ENCODE assay signal across 8 mouse cellular contexts in genomic region chr5:72203028-72203733, GRCm38 (mm10). TPM values are rescaled to one million over a fixed set of nuclear protein-coding genes. Genes with fewer than 3 reads are reported as not detected.
A peak's percentile ranks its signal among the peaks of the same experiment; 100 is the strongest.
DNase-seq lines count a peak whose midpoint lies in the region; ATAC-seq lines count a peak whose summit lies in the region.

No protein-coding gene starts in this region.

- H3K4me1 ChIP-seq in hindbrain, embryonic 16.5 days (ENCODE audit: control insufficient read depth, insufficient read depth, low read depth, low read length): peaks cover 3% of the 10 kb centered on the region

- peak; percentile 89 for DNase-seq in WW6 (ENCODE audit: low read depth, low spot score)
- DNase-seq in cerebellum, postnatal 4 days (ENCODE audit: low spot score in 2 of 2): peak; percentile 46 to 73
- DNase-seq in gastrocnemius, adult 18-20 months (ENCODE audit: low spot score): peak; percentile 90
- DNase-seq in left cerebral cortex, adult 18-20 months (ENCODE audit: low spot score in 2 of 2): peak; percentile 77 to 85
- DNase-seq in right cerebral cortex, adult 18-20 months: peak; percentile 89
- DNase-seq in urinary bladder, postnatal 10 days (ENCODE audit: low spot score): peak; percentile 56

- H3K4me3 ChIP-seq in hindbrain, embryonic 16.5 days (ENCODE audit: low read length): peak overlapping the region; percentile 75
- peak overlapping the region; percentile 79 for H3K4me3 ChIP-seq in macrophage (ENCODE audit: inconsistent target)

- H3K27me3 ChIP-seq in hindbrain, embryonic 16.5 days (replicated peaks; ENCODE audit: control insufficient read depth, insufficient read depth, low read length): no peaks in the 10 kb centered on the region

- peak overlapping the region; percentile 96 for H3K4me2 ChIP-seq in hindbrain, embryonic 16.5 days (ENCODE audit: low read length)

- peak; percentile 98 for ATAC-seq in hindbrain, embryonic 16.5 days

- H3K36me3 ChIP-seq in hindbrain, embryonic 16.5 days (ENCODE audit: control insufficient read depth, insufficient read depth, low read length): no peaks in the 10 kb centered on the region
- no peaks in the 10 kb centered on the region for H3K36me3 ChIP-seq in macrophage (ENCODE audit: inconsistent target)

- no peaks in the 10 kb centered on the region for H3K9me3 ChIP-seq in hindbrain, embryonic 16.5 days (ENCODE audit: control insufficient read depth, low read length)

- peaks cover 43% of the 10 kb centered on the region for H3K79me2 ChIP-seq in macrophage (ENCODE audit: inconsistent target)

- under 1% methylated on average over 32 of the region's 32 CpGs for WGBS in hindbrain, embryonic 16.5 days
- WGBS in macrophage (ENCODE audit: missing documents): under 1% methylated on average over 32 of the region's 32 CpGs

- H3K27ac ChIP-seq in hindbrain, embryonic 16.5 days (ENCODE audit: low read depth, low read length): peak overlapping the region; percentile 59
- H3K27ac ChIP-seq in macrophage: peak overlapping the region; percentile 55

- H3K9ac ChIP-seq in hindbrain, embryonic 16.5 days (ENCODE audit: low read depth, low read length): peak overlapping the region; percentile 75

RNA-seq across cellular contexts. Expression of gene Commd8, which starts 35.2 kb away (rescaled TPM):
- total RNA-seq in gastrocnemius, adult 18-20 months (2021): 10 to 100 TPM; 30.5 to 32.1 TPM
- polyA plus RNA-seq in hindbrain, embryonic 16.5 days (2015; fragmentation: Nextera tagmentation; extraction: Ambion mirVana): 140 and 161 TPM in 2 replicates
- total RNA-seq in left cerebral cortex, adult 18-20 months (2021): 10 to 100 TPM; 81.5 to 93.8 TPM
- total RNA-seq in macrophage (2018; cell fraction: chromatin; rRNA removed): 10 to 100 TPM; 16.9 to 62.7 (median 34.1) TPM
- 100 to 1,000 TPM in 12 of 26 experiments, 10 to 100 TPM in 14; 59.2 to 118 (median 98.0) TPM for total RNA-seq in macrophage (2018; cell fraction: cytosol; rRNA removed)
- total RNA-seq in macrophage (2018; cell fraction: nucleus; rRNA removed): 10 to 100 TPM; 24.0 to 62.5 (median 41.5) TPM
- polyA plus RNA-seq in macrophage (2018): 80.1 to 106 TPM (median 93.1 TPM) in 3 replicates

Comparison
In these comparisons a context has a peak if more than half of its experiments do, and no peak if none do; other contexts are left out.
1. Peak in every context shown above with its lines: DNase-seq, ATAC-seq, H3K4me3 ChIP-seq and H3K27ac ChIP-seq.